Mouse (Mus musculus) intestine, embryonic 16.5 days (tissue): Measurements from ENCODE around the gene Cyp2w1. TPM values are rescaled to one million over a fixed set of nuclear protein-coding genes. Genes with fewer than 3 reads are reported as not detected.

Experiments used
- ATAC-seq: fragments of 200-750 bp; cut with Nextera tagmentation; 2 replicates; pipeline ENCODE4 v1.8.0; 2017; ENCODE audit warnings: moderate TSS enrichment, moderate library complexity
- H3K27ac ChIP-seq: fragments of 300-500 bp; sonication (generic); 2 replicates; pipeline ENCODE4 v1.5.1; 2014; ENCODE audit warnings: mild to moderate bottlenecking, low read length
- H3K27me3 ChIP-seq: fragments of 300-500 bp; sonication (generic); replicated peaks from 2 replicates; pipeline ENCODE4 v1.6.1; 2014; ENCODE audit warnings: low read length, control low read depth, mixed read lengths; ENCODE audit not compliant: control insufficient read depth, insufficient read depth
- H3K36me3 ChIP-seq: fragments of 300-500 bp; sonication (generic); 2 replicates; pipeline ENCODE4 v1.6.1; 2014; ENCODE audit warnings: low read length, control low read depth; ENCODE audit not compliant: control insufficient read depth, insufficient read depth
- H3K4me1 ChIP-seq: fragments of 300-500 bp; sonication (generic); 2 replicates; pipeline ENCODE4 v1.6.1; 2014; ENCODE audit warnings: low read length, control low read depth, mixed read lengths; ENCODE audit not compliant: control insufficient read depth, insufficient read depth
- H3K4me2 ChIP-seq: fragments of 300-500 bp; sonication (generic); 2 replicates; pipeline ENCODE4 v1.6.1; 2014; ENCODE audit warnings: low read depth, low read length, control low read depth
- H3K4me3 ChIP-seq: fragments of 300-500 bp; sonication (generic); 2 replicates; pipeline ENCODE4 v1.5.1; 2014; ENCODE audit warnings: mild to moderate bottlenecking, low read length
- H3K9ac ChIP-seq: fragments of 300-500 bp; sonication (generic); 2 replicates; pipeline ENCODE4 v1.6.1; 2014; ENCODE audit warnings: low read depth, low read length
- H3K9me3 ChIP-seq: fragments of 300-500 bp; sonication (generic); 2 replicates; pipeline ENCODE4 v1.6.1; 2016; ENCODE audit warnings: low read length, control low read depth; ENCODE audit not compliant: control insufficient read depth
- WGBS: fragments of 180-500 bp; shearing (Covaris S2); extraction: QIAGEN DNeasy Blood & Tissue Kit; methylation state at CpG from one replicate; pipeline ENCODE4 v1.1.7; 2014; 5-methylcytosine and 5-hydroxymethylcytosine counted together
- polyA plus RNA-seq: library from polyadenylated mRNA; unstranded; fragments of >200 nt; fragmentation: Nextera tagmentation; extraction: Ambion mirVana; gene quantifications from 2 replicates; pipeline ENCODE4 v1.2.1, GENCODE M21; 2015

The Cyp2w1 gene
- polyA plus RNA-seq, 1 experiment from 2014 or later: 33.9 TPM

DNA sequence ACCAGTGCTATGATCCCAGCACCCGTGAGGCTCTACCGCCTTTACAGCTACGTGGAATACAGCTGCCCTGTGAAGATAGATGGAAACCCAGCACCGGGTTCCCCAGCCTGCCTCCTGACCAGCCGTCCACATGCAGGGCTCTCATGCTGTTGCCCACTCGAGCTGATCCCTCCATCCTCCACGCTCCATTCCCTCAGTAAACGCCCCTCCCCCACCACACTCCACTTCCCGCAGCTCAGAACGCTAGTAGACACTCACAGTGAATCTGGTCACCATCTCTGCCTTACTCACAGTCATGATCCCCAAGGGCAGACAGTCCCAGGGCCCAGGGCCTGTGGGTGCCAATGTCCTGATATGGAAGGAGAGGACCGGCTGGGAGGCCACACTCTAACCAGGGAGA lies 13.5 kb upstream of the Cyp2w1 start:
- Histone ChIP-seq H3K36me3 (peaks cover 29% of the 10 kb centered on the region), H3K27me3 (no peaks in the 10 kb centered on the region), H3K4me2 (no peak overlapping the region), H3K27ac (peak overlapping the region; percentile 35; the same call in 1 of the 2 replicates), H3K4me1 (peaks cover 14% of the 10 kb centered on the region), H3K4me3 (no peak overlapping the region), H3K9ac (0 out of 2 replicates have a peak overlapping the region, but pooled peaks have one; percentile 35), H3K9me3 (no peaks in the 10 kb centered on the region)
- peak; percentile 10; the same call in 1 of the 2 replicates for ATAC-seq
- 74% methylated on average over 11 of the region's 11 CpGs for WGBS

DNA sequence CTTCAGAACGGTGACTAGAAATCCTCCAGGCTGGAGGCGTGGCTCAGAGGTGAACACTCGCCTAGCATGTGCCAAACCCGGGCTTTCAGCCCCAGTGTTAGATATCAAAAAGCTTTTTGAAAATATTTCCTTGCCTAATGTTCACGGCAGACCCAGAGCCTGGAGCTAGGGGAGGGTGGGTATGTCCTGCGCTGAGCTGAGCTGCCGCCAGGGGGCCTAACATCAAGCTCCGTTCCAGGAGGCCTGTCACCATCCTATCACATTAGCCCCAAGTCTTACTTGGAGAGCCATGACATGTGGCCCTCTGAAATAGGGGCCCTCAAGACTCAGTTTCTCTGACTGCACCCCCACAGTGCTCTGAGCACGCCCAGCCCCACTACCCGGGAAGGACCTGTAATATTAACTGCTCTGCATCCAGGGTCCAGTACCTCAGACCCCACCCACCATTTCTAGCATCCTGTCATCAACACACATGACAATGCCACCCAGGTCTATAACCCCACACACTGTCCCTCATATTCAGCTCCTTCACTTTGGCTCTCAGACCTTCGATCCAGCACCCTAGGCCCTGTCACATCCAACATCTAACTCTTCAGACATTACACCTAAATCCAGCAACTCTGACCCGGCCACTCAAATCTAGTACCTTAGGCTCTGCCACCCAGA lies 8.3 kb upstream of the Cyp2w1 start:
- Histone ChIP-seq H3K27me3 (no peaks in the 10 kb centered on the region), H3K36me3 (peaks cover 18% of the 10 kb centered on the region; the same call in 1 of the 2 replicates), H3K9ac (peak overlapping the region; percentile 95), H3K4me1 (peaks cover 38% of the 10 kb centered on the region), H3K4me3 (peak overlapping the region; percentile 94), H3K4me2 (peak overlapping the region; percentile 93), H3K27ac (peak overlapping the region; percentile 87), H3K9me3 (no peaks in the 10 kb centered on the region)
- ATAC-seq: peak; percentile 67
- WGBS: 4% methylated on average over 12 of the region's 12 CpGs

DNA sequence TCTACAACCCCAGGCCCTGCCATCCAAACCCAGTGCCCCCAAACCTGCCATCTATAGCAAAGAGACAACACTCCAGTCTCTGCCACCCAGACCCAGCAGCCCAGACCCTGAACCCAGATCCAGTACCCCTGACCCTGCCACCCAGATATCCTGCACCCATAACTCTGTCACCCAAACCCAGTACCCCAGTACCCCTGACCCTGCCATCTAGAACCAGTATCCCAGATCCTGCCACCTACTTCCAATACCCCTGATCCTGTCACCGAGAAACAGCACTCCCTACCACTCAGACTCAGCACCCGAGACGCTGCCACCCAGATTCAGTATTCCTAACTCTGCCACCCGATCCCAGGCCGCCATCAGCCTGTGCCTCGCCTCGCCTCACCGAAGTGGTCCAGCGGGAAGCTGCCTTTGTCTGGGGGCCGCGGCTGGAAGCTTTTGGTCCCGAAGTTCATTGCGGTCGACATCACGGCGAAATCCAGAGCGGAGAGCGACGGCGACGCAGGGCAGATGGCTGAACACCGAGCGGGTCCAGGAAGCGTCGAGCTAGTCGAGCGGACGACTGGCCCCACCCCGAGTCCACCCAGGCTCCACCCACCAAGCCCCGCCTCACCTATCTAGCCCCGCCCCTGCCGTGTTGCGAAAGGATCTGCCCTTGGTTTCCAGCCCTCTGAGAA lies 7.6 kb upstream of the Cyp2w1 start:
- H3K27ac ChIP-seq: peak overlapping the region; percentile 87
- H3K9me3 ChIP-seq: no peaks in the 10 kb centered on the region
- H3K4me1 ChIP-seq: peaks cover 41% of the 10 kb centered on the region
- WGBS: under 1% methylated on average over 33 of the region's 33 CpGs
- H3K4me2 ChIP-seq: peak overlapping the region; percentile 93
- ATAC-seq: peak; percentile 77
- peak overlapping the region; percentile 95 for H3K9ac ChIP-seq
- peak overlapping the region; percentile 94 for H3K4me3 ChIP-seq
- peaks cover 13% of the 10 kb centered on the region; the same call in 1 of the 2 replicates for H3K36me3 ChIP-seq
- no peaks in the 10 kb centered on the region for H3K27me3 ChIP-seq

DNA sequence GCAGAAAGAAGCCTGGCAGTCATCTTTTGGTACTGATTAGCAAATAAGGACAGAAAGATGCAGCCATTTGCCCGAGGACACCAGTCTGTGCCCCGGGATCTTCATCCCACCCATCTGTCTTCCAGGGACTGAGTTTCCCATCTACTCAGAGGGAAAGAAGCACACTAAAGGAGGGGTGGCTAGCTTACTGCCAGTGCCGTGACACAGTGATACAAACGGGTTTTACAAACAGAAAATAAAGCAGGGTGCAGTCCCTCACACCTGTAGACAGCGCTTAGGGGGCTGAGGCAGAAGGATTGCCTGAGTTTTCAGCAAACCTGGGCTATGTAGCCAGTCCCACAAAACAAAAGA lies 7.1 kb upstream of the Cyp2w1 start:
- Histone ChIP-seq H3K4me1 (peaks cover 44% of the 10 kb centered on the region), H3K27ac (peak overlapping the region; percentile 85), H3K27me3 (no peaks in the 10 kb centered on the region), H3K4me3 (peak overlapping the region; percentile 94), H3K36me3 (peaks cover 8% of the 10 kb centered on the region; the same call in 1 of the 2 replicates), H3K9ac (peak overlapping the region; percentile 62), H3K9me3 (no peaks in the 10 kb centered on the region), H3K4me2 (peak overlapping the region; percentile 57)
- WGBS: 10% methylated on average over 5 of the region's 5 CpGs
- ATAC-seq: peak; percentile 9

DNA sequence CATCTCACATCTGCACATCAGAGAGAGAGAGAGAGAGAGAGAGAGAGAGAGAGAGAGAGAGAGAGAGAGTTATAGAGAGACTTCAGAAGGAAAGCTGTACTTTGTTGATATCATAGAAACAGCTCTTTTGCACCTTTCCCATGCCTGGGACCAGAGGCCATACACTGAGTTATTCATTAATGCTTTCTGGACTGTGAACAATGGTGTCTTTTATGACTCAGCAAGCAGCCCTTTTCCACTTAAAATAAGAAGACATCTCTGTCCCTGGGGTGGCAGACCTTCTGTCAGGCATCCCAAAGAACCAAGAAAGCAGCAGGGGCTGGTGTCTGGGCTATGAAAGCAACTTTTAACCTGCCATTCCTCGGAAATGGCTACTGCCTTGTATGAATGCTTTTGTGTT lies 5.2 kb upstream of the Cyp2w1 start:
- peak overlapping the region; percentile 35 for H3K4me2 ChIP-seq
- H3K27ac ChIP-seq: peak overlapping the region; percentile 95
- H3K27me3 ChIP-seq: no peaks in the 10 kb centered on the region
- H3K4me1 ChIP-seq: peaks cover 53% of the 10 kb centered on the region
- H3K4me3 ChIP-seq: no peak overlapping the region
- no peaks in the 10 kb centered on the region for H3K36me3 ChIP-seq
- peak; percentile 9; the same call in 1 of the 2 replicates for ATAC-seq
- no peaks in the 10 kb centered on the region for H3K9me3 ChIP-seq
- H3K9ac ChIP-seq: peak overlapping the region; percentile 57
- 55% methylated on average over 1 of the region's 1 CpGs for WGBS

DNA sequence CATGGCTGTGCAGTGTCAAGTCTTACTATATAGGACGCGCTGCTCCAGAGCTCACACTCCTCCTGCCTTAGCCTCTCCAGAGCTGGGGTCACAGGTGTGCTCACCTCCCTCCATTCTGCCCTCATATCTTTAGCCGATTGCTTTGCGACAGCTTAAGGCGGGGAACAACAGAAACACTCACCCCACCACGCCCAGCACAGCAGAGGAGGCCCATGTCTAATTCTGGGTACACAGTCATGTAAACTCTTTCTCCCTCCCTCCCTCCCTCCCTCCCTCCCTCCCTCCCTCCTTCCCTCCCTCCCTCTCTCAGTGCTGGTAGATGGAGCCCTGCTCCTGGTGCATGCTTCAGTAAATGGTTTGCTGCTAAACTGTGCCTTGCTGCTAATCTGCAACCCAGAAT lies 2.7 kb upstream of the Cyp2w1 start:
- Histone ChIP-seq H3K27ac (peak overlapping the region; percentile 87), H3K4me1 (peaks cover 41% of the 10 kb centered on the region), H3K9me3 (no peaks in the 10 kb centered on the region), H3K36me3 (no peaks in the 10 kb centered on the region), H3K9ac (0 out of 2 replicates have a peak overlapping the region, but pooled peaks have one; percentile 6), H3K4me2 (peak overlapping the region; percentile 15; the same call in 1 of the 2 replicates), H3K4me3 (no peak overlapping the region), H3K27me3 (no peaks in the 10 kb centered on the region)
- peak; percentile 3 for ATAC-seq
- 55% methylated on average over 6 of the region's 6 CpGs for WGBS

DNA sequence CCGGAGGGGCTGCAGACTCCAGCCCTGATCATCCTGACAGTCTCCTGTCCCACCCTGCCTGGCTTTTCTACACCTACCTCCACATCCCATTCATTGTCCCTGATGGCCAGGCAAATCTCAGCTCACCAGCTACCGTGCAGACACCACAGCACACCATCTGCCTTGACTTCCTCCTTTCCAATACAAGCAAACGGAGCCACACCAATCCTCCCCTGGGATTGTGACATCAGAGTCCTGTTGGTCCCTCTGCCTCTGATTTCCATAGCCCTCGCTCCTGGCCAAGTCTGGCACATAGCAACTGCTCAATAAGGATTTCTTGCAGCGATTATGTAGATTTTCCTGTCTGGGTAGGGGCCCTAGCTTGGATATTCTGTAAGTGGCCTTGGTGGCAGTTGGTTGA lies 1.3 kb upstream of the Cyp2w1 start, which contains the start of gene Cox19:
Gene Cox19, minus strand, starts transcription at position 285 of the 400 bp plus-strand sequence.
- WGBS: 40% methylated on average over 5 of the region's 5 CpGs
- peak within 1 kb of the TSS; percentile 95 for H3K27ac ChIP-seq
- no peaks in the 10 kb centered on the region for H3K27me3 ChIP-seq
- H3K9ac ChIP-seq: peak within 1 kb of the TSS; percentile 76
- ATAC-seq: no peak
- H3K36me3 ChIP-seq: no peaks in the 10 kb centered on the region
- H3K4me1 ChIP-seq: peaks cover 41% of the 10 kb centered on the region
- peak within 1 kb of the TSS; percentile 55 for H3K4me3 ChIP-seq
- no peaks in the 10 kb centered on the region for H3K9me3 ChIP-seq
- peak within 1 kb of the TSS; percentile 63 for H3K4me2 ChIP-seq

DNA sequence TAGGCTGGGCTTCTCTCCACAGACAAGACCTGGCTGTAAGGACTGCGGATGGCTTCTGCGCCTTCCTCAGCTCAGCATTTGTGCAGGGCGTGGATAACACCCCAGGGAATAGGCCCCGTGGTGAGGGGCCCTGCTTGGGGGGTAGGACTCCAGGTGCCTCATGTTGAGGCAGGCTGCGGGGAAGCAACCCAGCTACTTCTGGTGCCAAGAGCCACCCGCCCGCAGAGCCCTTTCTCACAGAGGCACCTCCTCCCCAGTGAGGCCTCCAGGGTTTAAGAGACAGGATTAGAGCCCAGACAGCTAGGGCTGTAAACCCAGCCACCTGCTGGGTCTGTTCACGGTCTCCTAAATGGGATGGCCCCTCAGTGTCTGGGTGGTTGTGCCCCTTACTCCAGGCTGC lies 789 bp upstream of the Cyp2w1 start:
- peak overlapping the region; percentile 76 for H3K9ac ChIP-seq
- H3K4me1 ChIP-seq: peaks cover 41% of the 10 kb centered on the region
- H3K27me3 ChIP-seq: no peaks in the 10 kb centered on the region
- H3K4me3 ChIP-seq: peak overlapping the region; percentile 55
- peak; percentile 73 for ATAC-seq
- WGBS: 18% methylated on average over 8 of the region's 8 CpGs
- no peaks in the 10 kb centered on the region for H3K36me3 ChIP-seq
- no peaks in the 10 kb centered on the region for H3K9me3 ChIP-seq
- peak overlapping the region; percentile 95 for H3K27ac ChIP-seq
- peak overlapping the region; percentile 63 for H3K4me2 ChIP-seq

DNA sequence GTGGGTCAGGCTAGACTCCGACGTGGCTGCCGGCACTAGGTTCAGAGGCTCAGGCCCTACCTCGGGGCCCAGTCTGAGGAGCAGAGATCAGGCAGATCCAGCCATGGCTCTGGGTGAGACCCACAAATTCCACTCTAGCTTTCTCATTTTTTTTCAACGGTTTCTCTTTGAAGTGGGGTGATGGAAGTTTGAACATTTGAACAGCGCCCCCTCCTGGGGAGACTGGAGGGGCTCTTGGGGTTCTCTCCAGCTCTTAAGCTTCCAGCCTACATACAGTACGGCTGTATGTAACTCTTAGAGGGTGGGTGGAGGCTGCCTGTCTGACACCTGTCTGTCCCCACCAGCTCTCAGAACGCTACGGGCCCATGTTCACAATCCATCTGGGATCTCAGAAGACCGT lies 1.1 kb downstream of the Cyp2w1 start:
- no peaks in the 10 kb centered on the region for H3K36me3 ChIP-seq
- WGBS: 43% methylated on average over 10 of the region's 10 CpGs
- peak; percentile 24 for ATAC-seq
- peaks cover 33% of the 10 kb centered on the region for H3K4me1 ChIP-seq
- peak overlapping the region; percentile 55 for H3K4me3 ChIP-seq
- peak overlapping the region; percentile 76 for H3K9ac ChIP-seq
- H3K27ac ChIP-seq: peak overlapping the region; percentile 89
- no peaks in the 10 kb centered on the region for H3K27me3 ChIP-seq
- no peaks in the 10 kb centered on the region for H3K9me3 ChIP-seq
- H3K4me2 ChIP-seq: peak overlapping the region; percentile 63
